Mouse (Mus musculus) heart, embryonic 11.5 days (tissue): Measurements from ENCODE around the gene Pigp. TPM values are rescaled to one million over a fixed set of nuclear protein-coding genes. Genes with fewer than 3 reads are reported as not detected.

Experiments
- ATAC-seq: fragments of 200-750 bp; cut with Nextera tagmentation; replicated peaks from 2 replicates; pipeline ENCODE4 v1.8.0; 2017; ENCODE audit warnings: moderate library complexity; ENCODE audit not compliant: insufficient number of reproducible peaks, low FRiP score, low TSS enrichment
- H3K27ac ChIP-seq: fragments of 300-500 bp; sonication (generic); 2 replicates; pipeline ENCODE4 v1.5.1; 2014; ENCODE audit warnings: mild to moderate bottlenecking, low read depth, low read length
- H3K27me3 ChIP-seq: fragments of 300-500 bp; sonication (generic); 2 replicates; pipeline ENCODE4 v1.6.1; 2014; ENCODE audit warnings: mild to moderate bottlenecking, low read length, mixed read lengths; ENCODE audit not compliant: control insufficient read depth, insufficient read depth
- H3K36me3 ChIP-seq: fragments of 300-500 bp; sonication (generic); 2 replicates; pipeline ENCODE4 v1.6.1; 2014; ENCODE audit warnings: mild to moderate bottlenecking, low read length, moderate library complexity, mixed read lengths; ENCODE audit not compliant: control insufficient read depth, insufficient read depth
- H3K4me1 ChIP-seq: fragments of 300-500 bp; sonication (generic); 2 replicates; pipeline ENCODE4 v1.6.1; 2014; ENCODE audit warnings: low read length; ENCODE audit not compliant: control insufficient read depth, insufficient read depth
- H3K4me2 ChIP-seq: fragments of 300-500 bp; sonication (generic); 2 replicates; pipeline ENCODE4 v1.6.1; 2014; ENCODE audit warnings: mild to moderate bottlenecking, moderate library complexity
- H3K4me3 ChIP-seq: fragments of 300-500 bp; sonication (generic); 2 replicates; pipeline ENCODE4 v1.5.1; 2014; ENCODE audit warnings: low read depth, low read length
- H3K9ac ChIP-seq: fragments of 300-500 bp; sonication (generic); 2 replicates; pipeline ENCODE4 v1.6.1; 2014; ENCODE audit warnings: mild to moderate bottlenecking, low read depth, low read length, moderate library complexity
- H3K9me3 ChIP-seq: fragments of 300-500 bp; sonication (generic); replicated peaks from 2 replicates; pipeline ENCODE4 v1.6.1; 2016; ENCODE audit warnings: low read length; ENCODE audit not compliant: control insufficient read depth
- WGBS: fragments of 180-500 bp; shearing (Covaris S2); extraction: QIAGEN DNeasy Blood & Tissue Kit; methylation state at CpG from one replicate; pipeline ENCODE4 v1.1.7; 2014; ENCODE audit not compliant: insufficient replicate concordance; 5-methylcytosine and 5-hydroxymethylcytosine counted together
- polyA plus RNA-seq: library from polyadenylated mRNA; unstranded; fragments of >200 nt; fragmentation: Nextera tagmentation; extraction: Ambion mirVana; gene quantifications from 2 replicates; pipeline ENCODE4 v1.2.1, GENCODE M21; 2014

Gene Pigp
- polyA plus RNA-seq, 1 experiment from 2014 or later = 86.1 TPM

- Histone ChIP-seq H3K9ac (no peak overlapping the region), H3K36me3 (no peaks in the 10 kb centered on the region), H3K9me3 (no peaks in the 10 kb centered on the region), H3K27me3 (no peaks in the 10 kb centered on the region), H3K4me3 (no peak overlapping the region), H3K4me2 (no peak overlapping the region), H3K27ac (no peak overlapping the region), H3K4me1 (peaks cover 7% of the 10 kb centered on the region; the same call in 1 of the 2 replicates)
- 63% methylated on average over 5 of the region's 5 CpGs for WGBS
- ATAC-seq = no peak
Observed at GRCm38 (mm10) chr16:94317752-94318151, 53.9 kb downstream of the Pigp start.

GRCm38 (mm10) chr16:94315215-94315614 lies 56.4 kb downstream of the Pigp start:
- 38% methylated on average over 1 of the region's 1 CpGs for WGBS
- no peak overlapping the region for H3K4me2 ChIP-seq
- no peaks in the 10 kb centered on the region for H3K9me3 ChIP-seq
- no peak overlapping the region for H3K4me3 ChIP-seq
- H3K27ac ChIP-seq = no peak overlapping the region
- H3K27me3 ChIP-seq = no peaks in the 10 kb centered on the region
- H3K4me1 ChIP-seq = peaks cover 7% of the 10 kb centered on the region; the same call in 1 of the 2 replicates
- H3K36me3 ChIP-seq = no peaks in the 10 kb centered on the region
- no peak overlapping the region for H3K9ac ChIP-seq
- no peak for ATAC-seq

DNA sequence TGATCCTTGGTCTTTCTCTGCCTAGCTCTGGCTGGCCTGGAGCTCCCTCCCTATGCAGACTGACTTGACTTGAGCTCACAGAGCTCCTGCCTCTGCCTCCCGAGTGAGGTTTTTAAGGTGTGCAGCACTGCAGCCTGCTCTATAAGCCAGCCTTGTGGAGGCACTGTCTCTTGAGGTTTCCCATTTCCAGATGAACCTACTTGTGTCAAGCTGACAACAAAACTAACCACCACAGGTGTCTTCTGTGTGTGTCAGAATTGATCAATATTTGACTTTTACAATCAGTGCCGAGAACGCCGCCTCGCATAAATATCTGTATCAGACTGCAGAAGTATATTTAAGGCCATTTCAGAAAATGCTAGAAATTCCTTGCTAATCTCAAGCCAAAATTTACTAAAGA lies 57.0 kb downstream of the Pigp start:
- no peak for ATAC-seq
- 88% methylated on average over 5 of the region's 5 CpGs for WGBS
- peaks cover 7% of the 10 kb centered on the region; the same call in 1 of the 2 replicates for H3K4me1 ChIP-seq
- H3K27me3 ChIP-seq = no peaks in the 10 kb centered on the region
- H3K36me3 ChIP-seq = no peaks in the 10 kb centered on the region
- H3K9ac ChIP-seq = no peak overlapping the region
- no peak overlapping the region for H3K4me2 ChIP-seq
- no peaks in the 10 kb centered on the region for H3K9me3 ChIP-seq
- no peak overlapping the region for H3K27ac ChIP-seq
- H3K4me3 ChIP-seq = no peak overlapping the region

DNA sequence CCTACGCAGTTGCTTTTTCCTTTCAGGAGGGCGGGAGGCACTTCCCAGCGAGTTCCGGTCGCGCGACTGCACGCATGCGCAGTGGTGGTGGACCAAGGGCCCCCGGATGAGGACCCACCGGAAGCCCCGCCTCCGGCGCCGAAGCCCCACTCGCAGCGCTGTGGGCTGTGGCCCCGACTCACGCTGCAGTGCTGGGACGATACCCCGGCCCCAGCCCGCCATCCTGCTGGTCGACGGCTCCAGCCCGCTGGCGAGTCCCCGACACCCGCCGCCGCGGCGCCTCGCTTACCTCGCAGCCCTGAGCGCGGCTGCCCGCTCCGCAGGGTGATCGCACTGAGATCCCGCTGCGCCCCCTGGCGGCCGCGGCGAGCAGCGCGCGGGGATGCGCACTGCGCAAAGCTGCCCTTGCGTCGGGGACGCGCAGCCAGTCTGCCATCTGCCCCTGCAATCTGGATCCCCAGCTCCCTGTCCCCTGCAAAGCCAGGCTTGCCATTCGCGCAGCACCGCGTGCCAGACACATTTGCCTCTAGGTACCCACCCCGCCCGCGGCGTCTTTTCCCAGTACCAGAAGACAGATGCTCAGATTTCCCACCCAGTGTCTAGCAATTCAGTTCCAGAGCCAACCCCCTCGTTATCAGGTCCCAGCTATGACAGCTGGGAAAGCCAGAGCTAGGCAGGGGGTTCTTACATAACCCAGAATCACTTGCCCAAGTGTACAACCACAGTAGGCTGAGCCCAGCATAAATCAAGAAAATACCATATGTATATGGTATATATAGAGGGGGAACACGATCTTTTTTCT lies 58.2 kb downstream of the Pigp start, which contains the start of gene Hlcs:
Gene Hlcs (minus strand): TSS at position 343 of the 802 bp plus-strand sequence.
- Histone ChIP-seq H3K4me1 (peaks cover 7% of the 10 kb centered on the region; the same call in 1 of the 2 replicates), H3K36me3 (no peaks in the 10 kb centered on the region), H3K27ac (peak within 1 kb of the TSS; percentile 94), H3K9ac (peak within 1 kb of the TSS; percentile 82), H3K4me3 (peak within 1 kb of the TSS; percentile 65), H3K9me3 (no peaks in the 10 kb centered on the region), H3K4me2 (peak within 1 kb of the TSS; percentile 88), H3K27me3 (no peaks in the 10 kb centered on the region)
- ATAC-seq = peak; percentile 92
- under 1% methylated on average over 64 of the region's 64 CpGs for WGBS

DNA sequence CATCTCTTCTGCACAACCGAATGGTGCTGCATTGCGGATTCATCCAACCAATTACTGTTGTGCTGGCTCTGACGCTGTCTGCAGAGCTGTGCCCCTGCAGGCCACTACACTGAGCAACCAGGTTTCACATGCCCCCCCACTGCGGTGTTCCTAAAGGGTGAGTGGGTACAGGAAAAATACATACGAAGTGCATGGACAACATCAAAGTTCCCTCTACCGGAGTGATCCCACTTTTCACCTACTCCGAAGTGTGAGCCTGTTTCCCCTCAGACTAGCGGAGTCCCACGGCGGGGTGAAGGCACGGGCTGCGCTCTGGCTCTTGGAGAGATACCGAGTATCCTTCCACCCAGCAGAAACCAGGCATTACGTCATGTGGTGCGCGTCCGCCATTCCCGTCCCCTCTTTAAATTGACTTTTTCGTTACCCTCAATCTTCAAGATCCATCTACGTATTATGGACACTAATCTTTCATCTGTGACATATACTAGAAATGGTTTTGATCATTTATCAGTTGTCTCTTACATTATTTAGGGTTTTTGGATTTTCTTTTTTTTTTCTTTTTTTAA lies 58.9 kb downstream of the Pigp start:
- H3K4me2 ChIP-seq = peak overlapping the region; percentile 88
- H3K27ac ChIP-seq = peak overlapping the region; percentile 94
- no peaks in the 10 kb centered on the region for H3K9me3 ChIP-seq
- no peaks in the 10 kb centered on the region for H3K36me3 ChIP-seq
- H3K9ac ChIP-seq = peak overlapping the region; percentile 82
- no peaks in the 10 kb centered on the region for H3K27me3 ChIP-seq
- peak overlapping the region; percentile 65 for H3K4me3 ChIP-seq
- peaks cover 7% of the 10 kb centered on the region; the same call in 1 of the 2 replicates for H3K4me1 ChIP-seq
- WGBS = under 1% methylated on average over 20 of the region's 20 CpGs
- ATAC-seq = peak; percentile 79

- Histone ChIP-seq H3K9ac (no peak overlapping the region), H3K4me2 (peak overlapping the region; percentile 88), H3K4me3 (peak overlapping the region; percentile 65), H3K4me1 (peaks cover 7% of the 10 kb centered on the region; the same call in 1 of the 2 replicates), H3K36me3 (no peaks in the 10 kb centered on the region), H3K9me3 (no peaks in the 10 kb centered on the region), H3K27ac (no peak overlapping the region), H3K27me3 (no peaks in the 10 kb centered on the region)
- 79% methylated on average over 4 of the region's 4 CpGs for WGBS
- ATAC-seq = no peak
Observed at GRCm38 (mm10) chr16:94311931-94312330, 59.7 kb downstream of the Pigp start.

DNA sequence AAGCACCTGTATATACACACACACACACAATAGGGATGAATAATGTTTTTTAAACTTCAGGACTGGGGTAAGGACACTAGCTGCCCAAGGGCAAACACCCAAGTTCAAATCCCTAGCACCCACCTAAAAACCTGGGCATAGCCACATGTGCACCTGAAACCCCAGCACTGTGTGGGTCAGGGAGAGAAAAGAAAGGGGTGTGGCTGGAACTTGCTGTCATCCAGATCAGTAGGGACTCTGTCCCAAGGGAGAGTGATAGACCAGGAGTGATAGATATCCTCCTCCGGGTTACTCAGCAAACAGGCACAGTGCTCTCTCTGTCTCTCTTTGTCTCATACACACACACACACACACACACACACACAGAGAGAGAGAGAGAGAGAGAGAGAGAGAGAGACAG lies 60.2 kb downstream of the Pigp start:
- no peak overlapping the region for H3K9ac ChIP-seq
- H3K4me3 ChIP-seq = no peak overlapping the region
- WGBS = 67% methylated on average over 1 of the region's 1 CpGs
- no peaks in the 10 kb centered on the region for H3K36me3 ChIP-seq
- no peaks in the 10 kb centered on the region for H3K27me3 ChIP-seq
- H3K4me2 ChIP-seq = no peak overlapping the region
- no peaks in the 10 kb centered on the region for H3K9me3 ChIP-seq
- no peak for ATAC-seq
- H3K4me1 ChIP-seq = peaks cover 7% of the 10 kb centered on the region; the same call in 1 of the 2 replicates
- no peak overlapping the region for H3K27ac ChIP-seq

- Histone ChIP-seq H3K4me3 (no peak overlapping the region), H3K4me2 (no peak overlapping the region), H3K27ac (no peak overlapping the region), H3K27me3 (no peaks in the 10 kb centered on the region), H3K9me3 (peaks cover 3% of the 10 kb centered on the region; the same call in 1 of the 2 replicates), H3K9ac (no peak overlapping the region), H3K36me3 (no peaks in the 10 kb centered on the region), H3K4me1 (peaks cover 6% of the 10 kb centered on the region; the same call in 1 of the 2 replicates)
- ATAC-seq = no peak
- 74% methylated on average over 4 of the region's 4 CpGs for WGBS
Observed at GRCm38 (mm10) chr16:94309025-94309424, 62.6 kb downstream of the Pigp start.
